Mouse (Mus musculus): ENCODE results near the gene Spg7.

DNA sequence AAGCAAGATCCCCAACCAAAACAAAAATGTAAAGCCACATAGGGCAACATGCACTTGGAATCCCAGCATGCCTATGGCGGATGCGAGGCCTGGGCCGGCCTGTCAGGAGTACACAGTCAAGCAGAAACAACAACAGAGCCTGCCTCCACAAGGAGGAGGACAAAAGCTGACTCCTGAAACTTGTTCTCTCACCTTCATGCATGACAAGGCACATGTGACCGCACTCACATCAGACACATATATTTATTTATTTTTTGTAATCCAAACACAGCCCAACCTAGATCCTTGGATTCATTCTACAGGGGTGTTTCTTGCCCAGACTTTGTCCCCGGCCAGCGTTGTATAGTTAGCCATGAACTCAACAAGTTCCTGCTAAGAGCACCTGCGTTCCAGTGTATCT, 14.9 kb upstream of the Spg7 start:
- TF ChIP-seq CTCF (IDR thresholded peaks at IDR 0.05; ENCODE audit: insufficient read depth, low read depth, low read length) (no peak), POLR2A (IDR thresholded peaks at IDR 0.05; ENCODE audit: insufficient read depth, low read depth, low read length) (no peak)

Measured in olfactory bulb, adult 2 months (tissue).